Mouse (Mus musculus) lung, adult 18-20 months (tissue): ENCODE measurements around the gene Wnt7a.

Experiments used
- DNase-seq, 2 experiments: peaks; one replicate each; pipeline ENCODE4 v3.0.0; 2022; ENCODE audit warnings: mixed read lengths in 2 of 2

Gene Wnt7a

DNA sequence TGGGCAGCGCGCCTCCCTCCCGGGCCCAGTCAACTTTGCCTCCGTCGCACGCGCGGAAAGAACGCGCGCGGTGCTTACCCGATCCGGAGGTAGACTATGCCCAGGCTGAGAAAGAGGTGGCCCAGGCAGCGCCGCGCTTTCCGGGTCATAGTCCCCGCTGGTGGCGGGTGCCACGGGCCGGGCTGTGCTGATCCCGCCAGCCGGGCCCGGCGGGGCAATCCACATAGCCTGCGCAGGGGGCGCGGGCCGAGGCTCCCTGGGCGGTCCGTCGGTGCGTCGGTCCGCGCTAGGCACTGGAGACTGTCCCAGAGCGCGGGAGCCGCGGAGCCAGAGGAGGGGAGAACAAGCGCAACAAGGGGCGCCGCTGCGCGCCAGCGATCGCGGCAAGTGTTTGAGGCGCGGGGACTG, at the start of gene Wnt7a:
Wnt7a (minus strand) TSS at position 403 of the 408 bp plus-strand sequence.
- no peak for DNase-seq

DNA sequence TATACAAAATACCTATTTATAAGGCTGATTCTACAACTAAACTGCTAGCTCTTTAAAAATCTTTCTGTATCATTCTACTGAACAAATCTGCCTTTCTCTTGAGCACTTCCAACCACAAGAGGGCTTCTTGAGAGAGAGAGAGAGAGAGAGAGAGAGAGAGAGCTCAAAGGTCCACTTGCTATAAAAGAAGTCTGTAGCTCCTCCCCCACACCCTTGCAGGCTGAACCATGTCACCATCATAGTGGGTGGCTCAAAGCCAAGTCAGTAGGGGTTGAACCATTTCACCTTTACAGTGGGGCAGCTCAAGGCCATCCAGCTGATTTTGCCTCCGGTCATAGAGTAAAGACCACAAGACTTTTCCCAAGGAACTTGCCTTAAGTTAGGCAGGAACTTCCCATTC, 48.3 kb upstream of the Wnt7a start:
- DNase-seq, result no peak

DNA sequence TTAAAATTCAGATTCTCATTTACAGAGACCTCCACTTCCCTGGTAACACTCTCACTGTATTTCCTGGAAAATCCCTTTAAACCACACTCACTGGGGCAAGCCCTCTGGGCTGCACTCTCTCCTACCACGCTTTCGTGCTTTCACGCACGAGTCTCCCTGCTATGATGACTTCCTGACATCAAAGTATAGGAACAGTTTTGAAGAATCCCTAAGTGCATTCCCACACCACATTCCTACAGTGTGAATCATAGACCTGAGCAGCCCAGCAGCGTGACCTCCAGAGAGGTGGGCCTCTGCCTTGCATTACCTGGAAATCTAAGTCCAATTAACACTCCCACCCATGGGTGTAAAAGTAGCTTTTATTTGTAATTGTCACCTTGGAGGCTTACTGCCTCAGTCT, 43.4 kb upstream of the Wnt7a start:
- no peak for DNase-seq

DNA sequence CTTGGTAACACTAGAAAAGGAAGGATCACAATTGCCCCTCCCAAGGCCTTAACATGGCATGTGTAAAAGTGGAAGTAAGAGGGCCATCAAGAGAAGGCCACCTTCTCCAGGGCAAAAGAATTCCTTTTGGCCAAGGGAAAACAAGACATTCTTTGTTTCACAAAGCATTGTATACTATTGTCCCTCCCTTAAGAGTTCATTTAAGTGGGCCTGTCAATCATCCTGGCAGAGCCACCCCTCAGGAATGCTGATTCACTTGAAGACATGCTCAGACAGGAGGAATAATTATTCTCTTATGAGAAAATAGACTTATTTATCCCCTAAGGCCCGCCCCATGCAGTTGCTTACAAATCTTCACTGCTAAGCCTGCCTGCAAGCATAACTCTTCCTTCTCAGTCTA, 40.9 kb upstream of the Wnt7a start:
- DNase-seq, result no peak

DNA sequence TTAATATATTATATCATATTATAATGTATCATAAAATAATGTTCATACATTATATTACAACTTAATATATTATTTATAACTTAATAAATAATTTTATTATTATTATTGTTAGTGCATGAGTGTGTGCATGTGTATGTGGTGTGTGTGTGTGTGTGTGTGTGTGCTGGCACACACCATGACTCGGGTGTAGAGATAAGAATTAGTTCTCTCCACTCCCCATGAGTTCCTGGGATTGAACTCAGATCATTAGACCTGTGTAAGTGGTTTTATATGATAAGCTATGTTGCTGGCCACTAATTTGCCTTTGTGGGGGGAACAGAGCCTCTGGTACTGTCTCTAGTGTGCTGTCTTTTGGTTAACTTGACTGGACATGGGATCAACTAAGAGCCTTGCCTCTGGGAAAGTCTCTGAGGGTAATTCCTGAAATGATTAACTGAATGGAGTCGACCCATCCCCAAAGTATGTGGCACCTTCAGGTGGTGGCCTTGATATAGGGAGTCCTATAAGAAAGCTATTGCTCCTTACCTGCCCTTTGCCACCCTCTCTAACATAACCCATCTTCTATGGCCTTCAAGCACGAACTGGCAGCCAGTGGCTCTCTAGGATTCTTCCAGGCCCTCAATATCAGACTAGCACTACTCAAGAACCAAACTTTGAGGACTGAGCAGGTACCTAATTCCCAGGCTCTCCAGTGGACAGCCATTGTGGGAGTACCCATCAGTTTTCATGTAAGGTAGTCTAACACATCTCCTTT, 38.5 kb upstream of the Wnt7a start:
- no peak for DNase-seq

DNA sequence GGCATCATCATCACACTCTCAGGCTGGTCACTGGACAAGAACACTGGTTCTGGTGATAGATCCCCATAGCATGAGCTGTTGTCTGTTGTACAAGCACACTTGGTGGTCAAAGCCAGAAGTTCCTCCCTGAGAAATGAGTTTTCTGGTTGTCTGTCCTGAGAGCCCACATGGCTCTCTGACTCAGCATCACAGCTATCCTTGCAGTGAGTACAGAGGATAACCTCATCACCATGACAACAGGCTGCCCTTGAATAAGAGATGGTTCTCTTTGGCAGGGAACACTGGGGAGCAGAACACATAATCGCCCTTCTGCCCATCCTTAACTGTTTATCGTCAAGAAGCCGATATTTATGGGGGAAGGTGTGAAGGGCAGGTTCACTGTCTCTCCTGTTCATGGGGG, 34.2 kb upstream of the Wnt7a start:
- no peak for DNase-seq

DNA sequence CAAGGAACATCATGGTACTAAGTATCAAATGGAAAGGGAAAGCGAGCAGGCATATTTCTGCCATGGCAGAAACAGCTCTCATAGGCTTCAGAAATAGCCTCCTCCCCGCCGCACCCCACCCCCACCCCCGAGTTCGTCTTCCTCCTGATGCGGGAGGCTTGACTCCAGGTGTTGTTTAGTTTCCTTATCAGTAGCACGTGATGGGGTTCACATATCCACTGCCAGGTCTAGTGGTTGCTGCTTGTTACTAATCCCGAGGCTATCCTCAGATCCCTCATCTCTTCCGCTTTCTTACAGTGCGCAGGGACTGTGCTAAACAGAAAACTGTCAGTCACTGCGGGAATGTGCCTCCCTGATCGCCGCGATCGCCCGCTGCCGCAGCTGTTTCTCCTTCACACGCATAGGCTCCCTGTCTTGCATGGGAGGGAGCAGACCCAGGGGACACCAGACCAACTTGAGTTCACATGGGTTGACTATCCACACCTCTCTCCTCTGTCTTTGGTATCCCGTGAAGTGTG, 30.0 kb upstream of the Wnt7a start:
- no peak for DNase-seq

DNA sequence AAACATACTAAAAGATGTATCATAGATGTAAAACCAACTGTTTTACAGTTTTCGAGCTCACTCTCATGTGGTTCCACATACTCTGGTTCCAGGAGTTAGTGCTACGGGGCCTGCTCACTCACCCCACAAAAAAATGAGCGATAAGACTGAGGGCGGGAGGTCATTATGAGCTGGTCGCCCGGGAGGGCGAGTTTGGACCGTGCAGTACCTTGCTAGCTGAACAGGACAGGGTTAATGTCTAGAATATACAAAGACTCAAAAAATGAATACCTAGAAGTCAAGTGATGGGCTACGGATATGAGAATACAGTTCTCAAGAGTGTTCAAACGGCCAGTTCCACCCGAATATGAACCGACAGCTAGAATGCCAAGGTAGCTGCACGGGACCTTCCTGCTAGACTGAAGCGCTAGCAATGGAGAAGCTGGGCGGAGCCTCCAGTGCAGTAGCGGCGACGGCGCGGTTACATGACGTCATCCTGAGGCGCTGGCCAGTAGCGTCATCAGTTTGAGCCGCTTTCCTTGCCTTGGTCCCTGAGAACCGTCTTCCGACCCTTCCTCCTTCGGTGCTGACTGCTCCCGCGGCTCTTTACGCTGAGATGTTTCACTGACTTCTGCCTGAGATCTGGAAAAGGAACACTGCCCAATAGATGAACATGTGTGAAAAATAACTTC, 29.4 kb upstream of the Wnt7a start:
- DNase-seq, result peak; percentile 95

DNA sequence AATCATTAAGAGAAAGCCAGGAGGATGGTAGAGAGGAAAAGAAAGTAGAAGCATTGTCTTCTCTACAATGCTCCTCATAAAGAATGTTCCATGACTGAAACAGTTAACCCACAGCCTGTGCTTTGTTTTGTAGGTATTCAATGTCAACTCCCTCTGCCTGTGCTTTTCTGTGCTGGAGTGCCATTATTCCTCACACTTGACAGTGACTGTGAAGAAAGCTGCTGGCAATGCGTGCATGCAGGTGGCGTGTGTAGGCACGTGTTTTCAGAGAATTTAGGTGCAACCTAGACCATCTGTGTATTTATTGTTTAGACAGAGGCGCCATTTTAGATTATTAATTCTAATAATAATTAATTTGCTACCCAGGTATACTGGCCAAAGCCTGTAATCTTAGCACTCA, 13.0 kb upstream of the Wnt7a start:
- no peak for DNase-seq

DNA sequence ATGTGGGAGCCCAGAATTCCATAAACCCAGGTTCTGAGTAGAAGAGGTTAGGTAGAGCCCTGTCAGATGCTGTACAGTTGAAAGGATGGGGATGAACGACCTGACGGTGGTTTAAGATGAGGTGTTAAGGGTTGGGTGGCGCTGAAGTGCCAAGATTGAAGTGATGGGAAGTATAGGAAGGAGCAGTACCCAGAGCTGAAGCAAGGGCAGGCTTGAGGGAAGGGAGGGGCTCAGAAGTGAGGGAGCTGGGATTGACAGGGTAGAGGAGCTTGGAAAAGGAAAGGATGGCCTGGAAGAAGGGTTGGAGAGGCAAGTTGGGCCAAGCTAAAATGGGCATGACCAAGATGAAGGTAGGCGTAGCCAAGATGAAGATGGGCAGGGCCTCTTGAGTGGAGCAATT, 10.5 kb upstream of the Wnt7a start:
- DNase-seq, result no peak

DNA sequence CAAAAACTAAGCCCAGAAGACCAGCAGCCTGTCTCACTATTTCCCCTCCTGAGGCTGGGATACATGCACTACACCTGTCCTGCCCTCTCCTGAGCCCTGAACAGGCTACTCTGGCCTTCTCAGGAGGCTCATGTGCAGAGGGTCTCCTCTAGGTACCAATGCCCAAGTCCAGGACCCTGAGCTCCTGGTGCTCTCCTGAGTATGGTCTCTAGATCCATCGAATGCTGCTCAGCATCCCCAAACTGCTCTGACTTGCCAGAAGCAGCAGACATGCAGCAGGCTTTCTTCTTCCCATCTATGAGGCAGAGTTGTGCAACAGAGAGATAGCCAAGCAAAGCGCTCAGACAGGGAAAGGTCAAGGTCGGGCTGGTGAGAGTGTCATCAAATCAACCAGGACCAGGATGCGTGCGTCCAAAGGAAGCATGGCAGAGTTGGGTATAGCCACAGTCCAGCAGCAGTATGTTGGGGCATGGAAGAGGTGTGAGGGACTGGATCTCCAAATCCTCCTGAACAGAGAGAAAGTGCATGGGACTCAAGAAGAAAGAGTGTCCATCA, 6.2 kb upstream of the Wnt7a start:
- DNase-seq, result no peak

DNA sequence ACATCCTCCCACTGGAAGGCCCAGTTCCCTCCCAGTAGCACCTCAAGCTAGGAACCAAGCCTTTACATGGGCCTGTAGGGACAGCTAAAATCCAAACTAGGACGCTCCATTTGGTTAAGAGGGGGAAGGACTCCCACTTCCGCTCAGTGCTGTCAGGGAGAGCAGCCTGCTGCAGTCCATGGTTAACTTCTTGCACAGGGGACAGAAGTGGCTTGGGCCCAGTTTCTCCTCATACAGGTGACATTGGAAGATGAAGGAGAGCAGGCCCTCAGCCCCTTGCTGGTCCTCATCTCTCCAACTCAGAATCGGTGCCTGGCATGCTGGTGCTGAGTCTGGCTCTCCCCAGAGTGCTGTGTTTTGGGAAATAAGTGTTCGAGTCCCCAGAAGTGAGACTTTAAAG, 5.0 kb upstream of the Wnt7a start:
- DNase-seq, result no peak

DNA sequence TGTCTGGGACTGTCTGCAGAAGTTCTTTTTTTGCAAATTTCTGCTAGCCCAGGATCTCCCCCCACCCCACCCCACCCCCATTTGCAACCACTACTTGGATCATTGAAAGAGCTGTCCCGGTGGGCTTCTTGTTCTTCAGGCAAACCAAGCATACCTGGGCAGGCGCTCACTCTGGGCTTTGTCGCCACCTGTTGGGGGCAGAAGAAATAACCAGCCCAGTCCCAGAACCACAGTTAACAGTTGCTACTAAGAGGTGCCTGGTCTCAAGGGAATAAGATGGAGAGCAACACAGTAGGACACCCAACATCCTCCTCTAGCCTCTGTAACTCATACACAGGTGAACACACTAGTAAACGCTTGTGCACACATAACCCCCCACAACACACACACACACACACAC, 3.7 kb upstream of the Wnt7a start:
- DNase-seq, result peak in 1 of 2 experiments; percentile 24

DNA sequence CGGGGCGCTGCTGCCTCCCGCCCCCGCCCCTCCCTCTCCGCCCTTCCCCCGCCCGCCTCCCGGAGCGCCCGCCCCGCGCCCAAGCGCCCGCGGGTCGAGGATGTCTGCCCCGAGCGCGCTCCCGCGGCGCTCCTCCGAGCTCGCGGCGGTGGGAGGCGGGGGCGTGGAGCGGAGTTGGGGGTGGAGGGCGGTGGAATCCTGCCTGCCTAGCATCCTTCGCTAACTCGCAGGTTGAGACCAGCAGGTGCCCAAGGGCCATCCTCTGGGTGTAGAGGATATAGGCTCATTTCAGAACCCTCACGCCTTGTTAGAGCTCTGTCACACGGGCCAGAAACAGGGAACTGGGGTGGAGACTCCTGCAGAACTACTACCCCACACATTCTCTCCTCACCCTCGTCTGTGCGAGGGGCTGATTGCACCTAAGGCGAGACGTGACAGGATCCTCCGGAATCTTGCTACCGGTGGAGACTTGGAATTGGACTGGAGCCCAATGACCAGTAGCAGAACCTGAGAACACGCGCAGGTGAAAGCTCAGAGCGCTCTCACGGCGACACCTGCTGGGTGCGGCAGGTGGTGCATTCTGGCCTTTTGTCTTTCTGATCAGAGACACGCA, 312 bp upstream of the Wnt7a start:
- DNase-seq, result peak; percentile 69 to 72

DNA sequence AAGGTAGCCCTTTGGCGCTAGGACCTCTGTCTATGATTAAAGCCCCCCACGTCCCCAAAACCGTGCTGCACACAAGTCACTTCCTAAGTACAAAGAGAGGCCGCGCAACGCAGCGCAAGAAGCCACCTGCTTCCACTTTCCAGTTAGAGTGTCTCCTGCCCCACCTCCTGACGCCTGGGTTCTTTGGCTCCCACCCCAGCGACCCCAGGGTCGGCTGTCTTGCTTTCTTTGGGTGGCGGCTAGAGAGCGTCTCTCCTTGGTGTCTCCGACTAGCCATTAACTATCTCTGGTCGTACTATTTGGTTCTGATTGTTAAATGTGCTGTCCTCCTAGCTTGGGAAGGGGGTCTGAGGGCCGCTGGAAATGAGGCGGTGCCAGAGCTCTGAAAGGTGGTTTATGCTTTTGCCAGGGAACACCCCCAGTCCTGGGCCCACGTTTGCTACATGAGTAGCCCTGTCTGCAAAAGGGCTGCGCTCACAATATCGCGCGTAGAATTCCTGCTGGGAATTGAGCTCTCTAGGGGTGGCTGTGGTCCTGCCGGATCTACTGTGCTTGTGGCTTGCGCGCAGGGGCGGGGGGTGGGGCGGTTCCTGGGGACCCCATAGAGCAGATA, 889 bp downstream of the Wnt7a start:
- DNase-seq, result no peak

DNA sequence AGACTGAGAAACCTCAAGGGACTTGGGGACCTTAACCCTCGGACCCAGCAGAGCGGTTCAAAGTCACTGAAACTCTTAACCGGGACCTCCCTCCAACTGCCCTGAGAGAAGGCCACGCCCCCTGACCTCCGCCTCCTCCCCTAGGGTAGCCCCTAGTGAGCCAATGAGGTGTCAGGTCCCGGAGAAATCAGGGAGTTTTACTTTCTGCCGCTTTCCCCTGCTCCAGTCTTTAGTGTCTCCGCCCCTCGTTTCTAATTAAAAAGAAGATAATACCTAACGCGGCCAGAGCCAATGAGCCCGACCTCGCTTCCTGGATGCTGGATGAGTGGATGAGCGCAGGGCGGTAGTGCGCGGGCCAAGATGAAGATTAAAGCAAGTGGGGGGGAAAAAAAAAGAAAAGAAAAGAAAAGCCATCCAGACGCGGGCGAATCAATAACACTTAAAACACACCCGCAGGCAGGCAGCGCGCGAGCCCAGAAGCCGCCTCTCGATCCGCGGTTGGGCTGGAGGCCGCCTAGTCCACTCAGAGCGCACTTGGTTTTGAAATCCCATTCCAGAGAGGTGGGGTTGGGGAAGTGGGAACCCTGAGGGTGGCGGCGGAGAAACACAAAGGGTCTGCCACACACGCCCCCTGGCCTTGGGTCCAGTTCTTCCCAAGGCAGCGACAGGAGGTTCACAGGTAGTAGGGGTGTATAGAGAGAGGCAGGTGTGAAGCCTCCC, 1.6 kb downstream of the Wnt7a start:
- DNase-seq, result peak in 1 of 2 experiments; percentile 15

DNA sequence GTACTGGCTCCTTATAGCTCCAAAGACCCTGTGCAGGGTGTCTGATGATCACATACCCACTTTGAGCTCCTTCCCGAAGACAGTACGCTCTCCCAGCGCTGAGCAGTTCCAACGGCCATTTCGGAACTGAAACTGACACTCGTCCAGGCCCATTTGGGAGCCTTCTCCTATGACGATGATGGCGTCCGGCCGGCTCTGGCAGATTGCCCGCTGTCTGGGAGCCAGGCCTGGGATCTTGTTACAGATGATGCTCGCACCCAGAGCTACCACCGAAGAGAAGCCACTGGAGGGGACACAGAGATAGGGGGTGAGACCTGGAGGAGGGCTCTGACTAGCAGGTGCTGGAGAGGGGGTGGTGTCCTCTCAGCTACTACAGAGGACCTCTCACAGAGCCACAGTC, 2.5 kb downstream of the Wnt7a start:
- DNase-seq, result no peak

DNA sequence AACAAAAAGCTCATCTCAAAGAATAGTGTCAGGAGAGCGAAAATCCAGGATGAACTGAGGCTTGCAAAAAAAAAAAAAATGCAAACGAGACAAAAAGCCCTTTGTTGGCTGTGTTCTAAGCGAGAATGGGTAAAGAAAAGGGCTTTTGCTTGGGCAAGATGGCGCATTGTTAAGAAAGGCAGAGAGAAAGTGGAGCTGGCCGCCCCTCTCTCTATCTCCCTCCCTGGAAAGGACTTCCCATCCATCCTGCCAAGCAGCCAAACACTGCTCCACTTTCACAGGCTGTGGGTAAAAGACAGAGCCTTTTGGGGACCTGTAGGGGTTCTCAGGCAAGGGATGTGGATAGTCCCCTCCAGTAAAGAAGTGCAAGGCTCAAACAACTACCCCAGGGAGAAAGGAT, 9.6 kb downstream of the Wnt7a start:
- no peak for DNase-seq

DNA sequence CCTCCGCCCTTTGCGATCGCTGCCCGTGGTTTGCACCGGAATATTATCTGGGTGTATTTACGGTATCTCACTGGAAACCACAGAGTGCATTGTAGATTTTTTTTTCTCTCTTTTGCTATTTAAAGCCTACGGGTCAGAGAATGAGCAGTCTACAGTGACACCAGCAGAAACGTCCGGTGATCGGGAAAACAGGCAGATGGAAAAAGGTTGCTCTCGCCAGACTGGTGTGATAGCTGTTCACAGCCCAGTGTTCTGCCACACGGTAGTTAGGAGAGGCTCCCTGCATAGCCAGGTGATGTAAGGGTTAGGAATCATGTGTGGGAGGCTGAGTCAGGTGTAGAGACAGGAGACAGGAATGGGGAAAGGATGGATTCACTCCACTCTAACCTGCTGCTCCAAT, 10.6 kb downstream of the Wnt7a start:
- DNase-seq, result no peak

DNA sequence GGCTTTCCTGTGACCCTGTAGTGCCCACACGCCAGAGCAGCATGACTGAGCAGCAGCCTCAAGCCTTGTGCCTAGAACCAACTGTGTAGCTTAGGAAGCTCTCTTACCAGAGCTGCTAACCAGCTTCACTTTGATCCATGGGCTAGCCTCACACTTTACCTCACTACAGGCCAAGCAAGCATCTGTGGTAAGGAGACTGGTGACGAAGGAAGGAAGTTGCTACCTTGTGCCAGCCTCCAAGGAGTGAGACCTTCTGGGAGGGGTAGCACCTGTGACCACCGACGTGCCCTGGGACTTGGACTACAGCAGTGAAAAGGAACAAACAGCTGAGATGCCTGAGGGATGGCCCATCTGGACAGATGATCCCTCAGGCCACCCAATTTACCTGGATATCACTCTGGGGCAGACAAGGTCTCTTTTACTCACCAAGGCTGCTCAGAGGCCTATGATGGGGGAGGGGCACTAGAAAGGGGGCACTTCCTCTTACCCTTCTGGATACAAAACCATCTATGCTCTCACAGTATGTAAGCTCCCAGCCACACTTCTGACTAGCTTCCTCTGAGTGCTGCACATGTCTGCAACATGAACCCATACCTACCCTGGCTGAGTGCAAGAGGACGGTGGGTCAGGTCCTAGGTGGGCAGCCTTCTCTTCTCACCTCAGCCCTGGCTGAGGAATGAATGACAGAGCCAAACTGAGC, 18.5 kb downstream of the Wnt7a start:
- no peak for DNase-seq

DNA sequence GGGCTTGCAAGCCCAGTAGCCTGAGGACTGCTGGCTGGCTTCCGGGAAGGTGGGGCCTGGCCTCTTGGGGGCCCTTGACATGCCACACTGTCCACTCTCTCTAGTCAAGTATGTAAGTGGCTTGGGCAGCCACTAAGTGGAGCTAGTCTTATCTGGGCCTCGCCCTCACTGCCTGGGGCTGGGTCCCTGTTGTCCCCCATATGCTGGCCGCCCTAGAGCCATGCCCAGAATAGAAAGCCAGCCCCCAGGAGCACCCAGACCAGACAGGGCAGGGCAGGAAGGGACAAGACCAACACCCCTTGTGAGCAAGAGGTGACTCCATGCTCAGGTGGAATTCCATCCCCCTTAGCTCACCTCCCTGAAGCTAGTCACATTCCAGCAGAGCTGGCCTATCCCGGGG, 22.0 kb downstream of the Wnt7a start:
- peak; percentile 90 to 91 for DNase-seq

DNA sequence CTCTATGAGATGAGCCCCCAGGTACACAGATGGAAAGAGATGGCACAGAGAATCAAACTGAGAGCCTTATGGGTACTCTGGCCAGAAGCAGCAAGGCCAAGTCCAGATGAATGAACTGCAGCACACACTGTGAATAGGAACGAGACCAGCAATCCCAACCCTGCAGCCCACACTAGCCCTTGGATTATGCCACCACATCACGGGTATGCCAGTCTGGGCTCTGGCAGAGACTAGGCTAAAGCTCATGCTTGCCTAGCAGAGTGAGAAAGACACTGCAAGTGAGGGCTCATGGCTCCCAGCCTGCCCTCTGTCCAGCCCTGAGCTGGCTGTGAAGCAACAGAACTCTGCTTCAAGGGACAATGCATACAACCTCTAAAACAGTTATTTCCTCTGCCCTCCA, 26.7 kb downstream of the Wnt7a start:
- DNase-seq, result no peak
